Mouse (Mus musculus): ENCODE data around the gene Trmt44.

Gene Trmt44

DNA sequence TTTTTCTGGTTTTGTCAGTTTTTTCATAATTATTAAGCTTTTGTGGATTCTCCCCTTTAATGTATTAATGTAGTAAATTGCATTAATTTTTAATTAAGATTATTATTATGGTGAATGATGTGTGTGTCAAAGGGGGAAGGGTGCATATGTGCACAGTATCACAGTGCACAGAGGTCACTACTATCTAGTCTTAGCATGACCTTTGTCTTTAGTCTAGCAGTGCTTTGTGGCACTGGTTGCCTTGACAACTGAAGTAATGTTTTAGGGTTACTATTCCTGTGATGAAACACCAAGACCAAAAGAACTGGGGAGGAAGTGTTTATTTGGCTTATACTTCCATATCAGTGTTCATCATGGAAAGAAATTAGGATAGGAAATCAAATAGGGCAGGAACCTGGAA, 28.7 kb downstream of the Trmt44 start:
- no peak for DNase-seq (ENCODE audit: low read depth, low spot score)

DNA sequence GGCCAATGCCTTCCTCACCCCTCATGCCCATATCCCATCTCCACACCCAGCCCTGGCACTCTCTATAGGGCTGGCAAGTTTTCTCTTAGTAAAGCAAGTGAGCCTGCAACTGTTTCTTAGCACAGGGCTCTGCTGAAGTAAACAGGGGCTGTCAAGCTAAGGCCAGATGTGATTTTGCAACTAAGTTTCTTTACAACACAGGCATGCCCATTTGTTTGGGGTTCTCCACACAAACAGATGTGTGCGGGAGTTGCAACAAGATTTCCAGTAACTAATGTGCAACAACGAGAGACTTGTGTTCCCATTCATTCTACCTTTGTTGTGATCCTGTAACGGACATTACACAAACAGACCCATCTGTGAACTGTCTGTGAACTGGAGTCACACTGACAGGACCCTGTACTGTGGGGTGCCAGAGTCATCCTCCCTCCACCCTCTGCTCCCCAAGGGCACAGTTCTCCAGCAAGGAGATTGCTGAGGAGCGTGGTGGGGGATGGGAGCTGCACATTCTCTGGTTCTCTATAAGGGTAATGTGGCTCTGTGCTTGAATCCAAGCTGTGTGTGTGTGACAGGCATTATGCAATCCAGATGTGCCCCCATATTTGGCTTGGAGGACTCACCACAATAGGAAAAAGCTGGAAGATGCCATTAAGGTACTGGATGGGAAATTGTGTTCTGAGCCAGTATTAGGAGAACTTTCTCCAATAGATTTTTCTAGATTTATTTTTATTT, 33.6 kb downstream of the Trmt44 start:
- no peak for DNase-seq (ENCODE audit: low read depth, low spot score)

DNA sequence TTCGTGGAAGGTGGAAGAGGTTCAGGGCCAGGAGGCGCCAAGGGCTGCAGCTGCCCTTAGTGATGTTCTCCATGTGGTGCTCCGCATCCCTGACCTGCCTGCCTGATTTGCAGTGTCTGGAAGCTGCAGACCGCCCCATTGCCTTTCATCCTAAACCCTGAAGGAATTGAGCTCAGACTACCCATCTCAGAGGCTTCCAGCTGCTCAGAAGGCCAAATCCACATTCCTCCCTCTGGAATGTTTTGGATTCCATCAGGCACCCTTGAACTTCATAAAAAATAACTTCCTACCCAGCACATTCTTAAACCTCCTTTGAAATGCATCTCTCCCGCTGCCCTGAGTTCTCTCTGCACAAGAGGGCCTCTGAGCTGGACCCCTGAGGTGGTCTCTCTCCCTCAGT, 34.3 kb downstream of the Trmt44 start:
- no peak for DNase-seq (ENCODE audit: low read depth, low spot score)

DNA sequence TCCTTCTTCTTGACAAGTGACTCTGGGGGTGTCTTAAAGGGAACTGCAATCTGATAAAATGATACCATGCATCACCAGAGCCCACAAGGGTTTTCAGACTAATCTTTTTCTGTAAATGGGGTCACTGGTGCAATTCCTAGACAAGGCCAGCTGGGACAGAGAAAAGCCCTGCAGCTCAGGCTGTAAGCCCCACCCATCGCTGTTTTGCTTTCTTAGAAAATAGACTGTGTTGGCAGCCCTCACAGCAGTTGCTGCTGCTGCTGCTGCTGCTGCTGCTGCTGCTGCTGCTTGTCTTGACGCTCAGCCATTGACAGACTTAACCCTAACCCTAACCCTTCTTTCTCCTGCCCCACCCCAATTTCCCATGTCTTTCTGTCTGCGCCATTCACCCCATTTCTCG, 35.3 kb downstream of the Trmt44 start:
- no peak for DNase-seq (ENCODE audit: low read depth, low spot score)

DNA sequence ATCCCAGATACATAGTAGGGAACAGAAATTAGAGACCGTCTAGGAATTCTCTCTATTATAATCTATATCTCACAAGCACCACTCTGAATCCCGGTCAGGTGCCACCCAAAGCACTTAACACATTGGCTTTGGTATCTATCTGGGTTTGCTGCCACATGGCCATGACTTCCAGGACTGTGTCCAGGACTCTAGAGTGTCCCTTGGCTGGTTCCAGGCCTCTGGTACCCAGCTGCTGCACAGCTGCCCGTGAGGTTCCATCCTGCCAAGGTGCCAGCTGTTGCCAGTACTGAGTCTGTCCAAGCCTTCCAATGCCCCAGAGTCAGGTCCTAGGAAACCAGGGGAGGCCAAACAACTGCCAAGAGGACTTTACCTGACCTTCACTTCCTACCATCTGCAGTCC, 36.8 kb downstream of the Trmt44 start:
- no peak for DNase-seq (ENCODE audit: low read depth, low spot score)

DNA sequence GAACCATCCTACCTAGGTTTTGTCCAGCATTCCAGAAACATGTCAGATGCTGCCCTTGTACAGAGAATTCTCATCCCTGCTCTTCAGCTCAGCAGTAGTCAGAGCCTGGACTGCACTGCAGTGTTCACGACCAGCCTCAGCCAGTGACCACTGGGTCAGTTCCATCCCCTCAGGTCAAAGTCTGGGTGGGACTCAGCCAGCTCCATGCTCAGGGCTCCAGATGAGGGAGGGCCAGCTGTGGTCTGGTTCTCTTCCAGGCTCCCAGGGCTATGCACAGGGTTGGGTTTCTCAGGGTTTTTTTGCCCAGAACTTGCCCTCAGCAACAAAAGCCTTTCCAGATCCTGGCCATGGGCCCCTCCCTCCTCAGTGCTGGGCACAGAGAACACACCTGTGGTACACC, 37.4 kb downstream of the Trmt44 start:
- DNase-seq (ENCODE audit: low read depth, low spot score), result no peak

DNA sequence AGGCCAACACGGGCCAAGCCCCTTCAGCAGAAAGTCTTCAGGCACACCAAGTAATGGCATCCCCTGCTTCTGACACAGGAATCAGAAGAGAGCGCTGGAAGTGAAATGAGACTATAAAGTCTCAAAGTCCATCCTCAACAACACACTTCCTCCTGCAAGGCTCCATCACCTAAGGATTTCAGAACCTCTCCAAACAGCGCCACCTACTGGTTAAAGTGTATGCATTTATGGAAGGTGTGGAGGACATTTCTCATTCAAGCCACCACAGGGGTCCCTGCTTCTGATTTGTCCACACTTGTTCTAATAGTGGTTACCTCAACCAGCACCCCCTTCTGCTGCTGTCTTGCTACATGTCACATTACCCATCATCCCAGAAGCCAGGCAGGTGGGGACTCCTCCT, 38.6 kb downstream of the Trmt44 start:
- no peak for DNase-seq (ENCODE audit: low read depth, low spot score)

DNA sequence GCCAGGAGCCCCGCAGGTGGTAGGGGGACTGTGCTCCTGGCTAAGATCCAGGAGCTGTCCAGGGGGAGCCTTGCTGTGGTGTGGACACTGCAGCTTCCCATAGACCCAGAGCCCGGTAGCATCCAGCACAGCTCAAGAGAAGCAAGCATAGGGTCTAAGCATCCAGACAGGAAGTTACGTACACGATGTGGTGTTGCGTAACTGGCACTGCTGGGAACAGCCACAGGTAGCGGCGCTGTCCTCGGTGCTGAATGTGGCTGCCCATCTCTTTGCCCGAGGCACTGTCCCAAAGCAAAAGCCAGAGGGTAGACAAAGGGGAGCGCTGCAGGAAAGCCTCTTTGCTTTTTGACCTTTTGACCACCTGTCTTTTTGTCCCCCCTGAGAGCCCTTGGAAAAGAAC, 43.3 kb downstream of the Trmt44 start:
- no peak for DNase-seq (ENCODE audit: low read depth, low spot score)

DNA sequence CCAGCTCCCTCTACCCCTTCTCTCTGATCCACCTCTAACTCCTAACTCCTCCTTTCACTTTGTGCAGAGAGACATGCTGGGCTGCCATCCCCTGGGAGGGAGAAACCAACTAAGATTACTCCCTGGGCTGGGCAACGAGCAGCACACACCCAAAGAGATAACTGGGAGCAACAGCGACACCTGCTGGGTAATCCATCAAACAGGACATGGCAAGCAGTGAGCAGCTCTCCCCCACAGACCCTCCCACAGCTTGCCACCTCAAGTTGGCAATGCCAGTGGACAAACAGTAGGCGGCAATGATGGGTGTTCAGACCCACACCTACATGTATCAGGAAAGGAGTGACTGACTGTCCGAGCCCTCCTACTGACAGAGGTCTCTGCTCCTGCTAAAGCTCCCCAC, 44.4 kb downstream of the Trmt44 start:
- no peak for DNase-seq (ENCODE audit: low read depth, low spot score)

DNA sequence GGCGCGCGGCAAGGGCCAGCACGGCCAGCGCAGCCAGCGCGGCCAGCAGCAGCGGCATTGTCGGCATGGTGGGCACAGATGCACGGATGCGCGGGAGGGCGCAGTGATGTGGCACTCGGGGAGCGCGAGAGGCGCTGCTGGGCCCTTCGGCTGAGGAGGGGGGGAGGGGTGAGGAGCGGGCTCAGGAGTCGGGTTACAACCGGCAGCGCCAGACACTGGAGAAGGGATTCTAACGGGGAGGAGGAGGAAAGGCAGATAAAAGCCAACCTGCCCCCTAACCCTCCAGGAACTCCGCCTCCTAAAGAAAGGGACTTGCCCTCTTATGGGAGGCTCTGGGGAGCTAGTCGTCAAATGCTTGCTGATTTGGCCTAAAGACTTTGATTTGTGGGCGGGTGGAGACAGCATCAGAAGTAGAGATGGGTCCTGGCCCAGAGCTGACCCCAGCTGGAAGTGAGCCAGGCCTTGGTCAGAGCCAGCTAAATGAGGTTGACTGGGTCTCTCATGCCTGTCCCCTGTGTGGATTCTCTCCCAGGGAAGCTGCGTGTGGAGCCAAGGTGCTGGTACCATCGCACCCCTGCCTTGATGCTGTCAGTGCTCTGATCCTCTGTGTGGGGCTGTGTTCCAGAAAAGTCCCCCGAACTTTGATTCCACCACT, 49.3 kb downstream of the Trmt44 start, which contains the start of gene Cpz:
Cpz (minus strand) TSS at position 230 of the 655 bp plus-strand sequence.
- peak; percentile 75 for DNase-seq (ENCODE audit: low read depth, low spot score)

DNA sequence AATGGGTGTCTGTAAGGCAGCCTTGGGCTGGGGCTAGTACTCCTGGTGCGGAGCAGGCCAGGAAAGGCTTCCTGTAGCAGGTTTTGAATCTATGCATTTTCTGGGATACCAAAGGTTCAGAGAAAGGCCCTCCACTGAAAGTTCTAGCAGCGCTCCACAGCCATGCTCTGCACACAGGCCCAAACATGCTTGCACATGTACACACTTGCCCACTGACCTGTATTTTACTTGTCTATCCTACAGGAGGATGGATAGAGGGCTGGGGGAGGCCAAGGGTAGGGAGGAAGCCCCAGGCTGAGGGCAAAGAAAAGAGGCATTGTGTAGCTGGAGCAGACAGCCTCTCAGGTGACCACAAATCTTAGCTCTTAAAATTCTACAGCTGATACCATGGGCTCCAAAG, 50.5 kb downstream of the Trmt44 start:
- DNase-seq (ENCODE audit: low read depth, low spot score), result no peak

DNA sequence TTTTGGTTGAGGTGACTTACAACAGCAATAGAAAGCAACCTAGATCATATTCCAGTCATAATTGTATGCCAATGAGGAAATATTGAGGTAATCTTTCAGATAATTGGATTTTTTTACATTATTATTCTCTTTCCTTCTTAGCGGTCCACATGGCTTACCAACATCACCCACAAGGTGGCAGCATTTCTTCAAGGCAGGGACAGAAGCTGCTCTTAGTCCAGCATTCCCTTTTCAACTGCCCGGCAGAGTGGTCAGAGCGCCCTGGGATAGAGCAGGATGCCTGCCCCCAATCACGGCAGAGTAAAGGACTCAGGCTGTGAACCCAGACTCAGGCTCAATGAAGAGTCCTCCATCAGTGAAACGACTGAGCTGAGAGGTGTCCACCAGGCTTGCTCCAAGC, 51.1 kb downstream of the Trmt44 start:
- peak; percentile 64 for DNase-seq (ENCODE audit: low read depth, low spot score)

DNA sequence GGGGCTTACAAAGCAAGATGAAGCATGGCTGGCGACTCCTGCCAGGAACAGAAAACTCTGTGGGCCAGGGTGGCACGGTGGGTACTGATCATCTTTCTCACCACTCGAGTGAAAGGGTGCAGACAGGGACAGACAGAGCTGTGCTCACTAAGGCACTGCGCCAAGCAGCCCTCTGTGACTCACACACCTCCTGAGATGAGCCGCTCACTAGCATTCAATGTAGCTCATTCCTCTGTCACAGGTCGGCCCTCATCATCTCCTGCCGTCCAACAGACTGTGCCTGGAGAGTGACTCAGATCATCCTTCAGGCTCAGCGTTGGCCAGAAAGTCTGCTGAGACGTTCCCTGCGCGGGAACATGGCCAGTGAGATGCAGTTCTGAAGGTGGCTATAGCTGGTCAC, 58.1 kb downstream of the Trmt44 start:
- DNase-seq (ENCODE audit: low read depth, low spot score), result no peak

DNA sequence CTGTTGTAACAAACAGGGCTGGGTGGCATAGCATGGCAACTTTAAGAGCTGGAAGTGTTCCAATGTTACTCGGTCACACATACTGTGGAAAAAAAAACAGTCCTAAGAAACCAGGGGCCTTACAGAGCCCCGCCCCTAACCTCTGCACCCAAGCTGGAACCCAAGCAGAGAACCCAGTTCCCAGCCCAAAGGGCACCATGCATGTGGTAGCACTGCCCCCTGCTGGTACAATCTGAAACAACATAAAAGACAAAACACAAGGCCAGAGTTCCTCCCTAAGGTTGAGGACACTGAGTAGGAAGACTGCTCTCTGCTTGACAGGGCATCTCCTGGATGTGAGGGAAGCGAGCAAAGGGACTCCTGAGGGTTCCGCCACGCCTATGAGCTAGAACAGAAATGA, 64.3 kb downstream of the Trmt44 start:
- peak; percentile 71 for DNase-seq (ENCODE audit: low read depth, low spot score)

Data from embryo, embryonic 11.5 days (tissue).